Mouse (Mus musculus) midbrain, embryonic 10.5 days (tissue): ENCODE data around the gene Appbp2. TPM values are rescaled to one million over a fixed set of nuclear protein-coding genes. Genes with fewer than 3 reads are reported as not detected.
A peak's percentile ranks its signal among the peaks of the same experiment; 100 is the strongest.

Experiments
- DNase-seq: peaks from one replicate; pipeline ENCODE4 v3.0.0-alpha.2; 2017; ENCODE audit warnings: low spot score
- H3K27ac ChIP-seq: fragments of 300-500 bp; sonication (generic); replicated peaks from 2 replicates; pipeline ENCODE4 v1.5.1; 2016; ENCODE audit warnings: mild to moderate bottlenecking
- H3K27me3 ChIP-seq: fragments of 300-500 bp; sonication (generic); 2 replicates; pipeline ENCODE4 v1.6.1; 2016; ENCODE audit warnings: low read depth, mild to moderate bottlenecking; ENCODE audit not compliant: poor library complexity, severe bottlenecking
- H3K36me3 ChIP-seq: fragments of 300-500 bp; sonication (generic); 2 replicates; pipeline ENCODE4 v1.6.1; 2016; ENCODE audit warnings: mild to moderate bottlenecking, moderate library complexity
- H3K4me1 ChIP-seq: fragments of 300-500 bp; sonication (generic); 2 replicates; pipeline ENCODE4 v1.6.1; 2016
- H3K4me3 ChIP-seq: fragments of 300-500 bp; sonication (generic); 2 replicates; pipeline ENCODE4 v1.5.1; 2016; ENCODE audit warnings: mild to moderate bottlenecking, moderate library complexity
- H3K9me3 ChIP-seq: fragments of 300-500 bp; sonication (generic); replicated peaks from 2 replicates; pipeline ENCODE4 v1.6.1; 2016; ENCODE audit warnings: mild to moderate bottlenecking
- WGBS: fragments of 180-500 bp; shearing (Covaris S2); methylation state at CpG from one replicate; pipeline ENCODE4 v1.1.7; 2016; 5-methylcytosine and 5-hydroxymethylcytosine counted together
- polyA plus RNA-seq: library from polyadenylated mRNA; unstranded; fragments of >200 nt; fragmentation: Nextera tagmentation; extraction: Ambion mirVana; gene quantifications from 2 replicates; pipeline ENCODE4 v1.2.1, GENCODE M21; 2016

The Appbp2 gene
- 46.0 and 47.8 TPM in 2 replicates for polyA plus RNA-seq

GRCm38 (mm10) chr11:85234990-85235841 is at the start of gene Appbp2:
Gene Appbp2 (minus strand): TSS chr11:85235130.
- Histone ChIP-seq H3K27ac (peak within 1 kb of the TSS; percentile 99), H3K4me1 (peaks cover 16% of the 10 kb centered on the region), H3K36me3 (peaks cover 32% of the 10 kb centered on the region), H3K27me3 (no peaks in the 10 kb centered on the region), H3K4me3 (peak within 1 kb of the TSS; percentile 86), H3K9me3 (no peaks in the 10 kb centered on the region)
- DNase-seq = peak; percentile 97
- WGBS = 7% methylated on average over 48 of the region's 48 CpGs

DNA sequence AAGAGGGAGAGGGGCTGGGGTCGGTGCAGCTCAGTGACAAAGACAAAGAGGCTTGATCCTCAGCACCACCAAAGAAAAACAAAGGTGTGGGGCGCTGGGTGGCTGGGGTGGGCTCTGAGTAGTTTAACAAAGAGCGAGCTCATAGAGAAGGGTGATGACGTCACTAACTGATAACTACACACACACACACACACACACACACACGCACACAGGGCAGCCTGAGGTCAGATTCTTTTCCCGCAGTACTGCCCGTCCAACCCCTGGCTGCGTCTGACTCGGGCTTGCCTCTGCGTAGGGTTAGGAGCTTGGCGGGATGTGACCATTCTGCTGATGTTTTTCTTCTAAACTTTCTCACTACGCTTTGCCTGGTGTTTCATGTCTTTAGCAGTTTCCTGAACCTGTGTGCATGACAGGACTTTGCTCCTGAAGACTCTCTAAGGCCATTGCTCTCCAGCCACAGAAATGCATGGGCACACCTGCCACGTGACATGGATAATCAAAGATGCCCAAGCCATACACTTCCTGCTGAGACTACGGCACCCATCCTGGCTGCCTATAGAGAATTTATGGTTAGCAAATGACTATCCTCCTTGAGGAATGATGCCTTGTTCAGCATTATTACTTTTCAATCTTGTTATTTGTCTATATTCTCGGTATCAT is 46.4 kb upstream of the Appbp2 start:
- DNase-seq = no peak
- H3K27ac ChIP-seq = no peak overlapping the region
- H3K4me1 ChIP-seq = no peaks in the 10 kb centered on the region
- H3K4me3 ChIP-seq = no peak overlapping the region
- 85% methylated on average over 15 of the region's 15 CpGs for WGBS
- H3K36me3 ChIP-seq = no peaks in the 10 kb centered on the region
- no peaks in the 10 kb centered on the region for H3K9me3 ChIP-seq
- H3K27me3 ChIP-seq = no peaks in the 10 kb centered on the region

- Histone ChIP-seq H3K27ac (no peak overlapping the region), H3K4me1 (no peaks in the 10 kb centered on the region), H3K36me3 (no peaks in the 10 kb centered on the region), H3K27me3 (no peaks in the 10 kb centered on the region), H3K4me3 (no peak overlapping the region), H3K9me3 (no peaks in the 10 kb centered on the region)
- WGBS = 75% methylated on average over 1 of the region's 1 CpGs
- no peak for DNase-seq
Observed at GRCm38 (mm10) chr11:85278175-85278574, 43.2 kb upstream of the Appbp2 start.

DNA sequence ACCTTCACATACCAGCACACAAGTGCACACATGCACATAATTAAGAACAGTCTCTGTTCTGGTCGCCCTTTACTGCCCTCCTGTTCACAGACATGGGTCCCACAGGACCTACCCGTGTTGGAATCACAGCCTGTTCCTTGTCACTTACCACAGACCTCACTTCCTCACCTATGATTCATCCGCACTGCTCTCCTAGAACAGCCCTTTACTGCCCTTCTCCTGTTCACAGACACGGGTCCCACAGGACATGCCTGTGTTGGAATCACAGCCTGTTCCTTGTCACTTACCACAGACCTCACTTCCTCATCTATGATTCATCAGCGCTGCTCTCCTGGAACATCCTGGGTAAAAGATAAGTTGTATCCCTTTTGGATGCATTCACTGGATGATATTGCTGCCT is 42.7 kb upstream of the Appbp2 start:
- 75% methylated on average over 5 of the region's 5 CpGs for WGBS
- Histone ChIP-seq H3K27me3 (no peaks in the 10 kb centered on the region), H3K27ac (no peak overlapping the region)

DNA sequence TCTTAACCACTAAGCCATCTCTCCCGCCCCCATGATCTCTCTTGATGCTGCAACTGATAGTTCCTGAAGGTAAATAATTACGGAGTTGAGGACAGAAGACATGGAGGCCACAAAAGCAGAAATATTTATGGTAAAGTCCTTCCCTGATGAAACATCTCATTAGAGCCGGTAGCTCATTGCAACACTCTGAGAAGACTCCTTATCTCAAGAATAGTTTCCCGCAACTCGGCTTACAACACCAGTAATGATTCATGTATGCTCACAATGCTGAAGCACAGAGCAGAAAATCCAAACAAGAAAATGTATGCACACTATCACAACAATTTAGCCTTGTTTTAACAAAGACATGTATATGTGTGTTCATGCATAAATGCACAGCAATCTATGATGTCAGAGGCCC is 40.2 kb upstream of the Appbp2 start:
- WGBS = 91% methylated on average over 5 of the region's 5 CpGs
- DNase-seq = no peak

More for the DNA sequence above, 42.7 kb upstream of the Appbp2 start:
- H3K36me3 ChIP-seq = no peaks in the 10 kb centered on the region
- H3K4me3 ChIP-seq = no peak overlapping the region
- no peaks in the 10 kb centered on the region for H3K4me1 ChIP-seq
- H3K9me3 ChIP-seq = no peaks in the 10 kb centered on the region
- DNase-seq = no peak

DNA sequence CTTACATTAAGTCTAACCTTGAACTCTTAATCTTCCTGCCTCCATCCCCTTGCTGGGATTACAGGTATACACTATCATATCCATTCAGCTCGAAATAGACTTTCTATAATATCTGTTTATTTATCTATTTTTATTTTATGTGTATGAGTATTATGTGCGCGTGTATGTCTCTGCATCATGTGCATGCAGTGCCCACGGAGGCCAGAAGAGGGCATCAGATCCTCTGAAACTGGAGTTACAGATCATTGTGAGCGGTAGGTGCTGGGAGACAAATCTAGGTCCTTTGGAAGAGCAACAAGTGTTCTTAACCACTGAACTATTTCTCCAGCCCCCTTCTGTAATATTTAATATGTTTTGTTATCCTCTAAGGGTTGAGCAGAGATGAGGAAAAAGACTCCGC is 38.4 kb upstream of the Appbp2 start:
- no peak for DNase-seq
- 69% methylated on average over 6 of the region's 6 CpGs for WGBS
- H3K27me3 ChIP-seq = no peaks in the 10 kb centered on the region
- H3K36me3 ChIP-seq = no peaks in the 10 kb centered on the region
- H3K4me1 ChIP-seq = no peaks in the 10 kb centered on the region
- H3K27ac ChIP-seq = no peak overlapping the region
- no peaks in the 10 kb centered on the region for H3K9me3 ChIP-seq
- no peak overlapping the region for H3K4me3 ChIP-seq

More for the DNA sequence above, 40.2 kb upstream of the Appbp2 start:
- Histone ChIP-seq H3K4me3 (no peak overlapping the region), H3K9me3 (no peaks in the 10 kb centered on the region), H3K27me3 (no peaks in the 10 kb centered on the region), H3K4me1 (no peaks in the 10 kb centered on the region), H3K36me3 (no peaks in the 10 kb centered on the region), H3K27ac (no peak overlapping the region)

DNA sequence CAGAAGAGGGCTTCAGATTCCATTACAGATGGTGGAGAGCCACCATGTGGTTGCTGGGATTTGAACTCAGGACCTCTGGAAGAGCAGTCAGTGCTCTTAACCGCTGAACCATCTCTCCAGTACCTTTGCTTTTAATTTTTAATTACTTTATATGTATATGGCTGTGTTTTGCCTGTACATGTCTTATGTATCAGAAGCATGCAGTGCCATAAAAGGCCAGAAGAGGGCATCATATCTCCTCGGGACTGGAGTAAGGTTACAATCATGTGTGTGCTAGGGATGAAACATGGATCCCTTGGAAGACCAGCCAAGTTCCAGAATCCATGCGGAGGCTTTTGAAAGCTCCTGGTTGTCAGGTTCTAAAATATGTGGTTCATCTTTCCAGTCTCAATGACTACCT is 35.7 kb upstream of the Appbp2 start:
- Histone ChIP-seq H3K27ac (no peak overlapping the region), H3K9me3 (no peaks in the 10 kb centered on the region), H3K4me1 (no peaks in the 10 kb centered on the region), H3K36me3 (no peaks in the 10 kb centered on the region), H3K4me3 (no peak overlapping the region), H3K27me3 (no peaks in the 10 kb centered on the region)
- peak; percentile 38 for DNase-seq
- WGBS = 57% methylated on average over 3 of the region's 3 CpGs

GRCm38 (mm10) chr11:85267393-85267792 is 32.5 kb upstream of the Appbp2 start:
- WGBS = 74% methylated on average over 1 of the region's 1 CpGs
- no peak for DNase-seq
- H3K4me1 ChIP-seq = no peaks in the 10 kb centered on the region
- H3K36me3 ChIP-seq = no peaks in the 10 kb centered on the region
- H3K27ac ChIP-seq = no peak overlapping the region
- H3K27me3 ChIP-seq = no peaks in the 10 kb centered on the region
- no peaks in the 10 kb centered on the region for H3K9me3 ChIP-seq
- no peak overlapping the region for H3K4me3 ChIP-seq

DNA sequence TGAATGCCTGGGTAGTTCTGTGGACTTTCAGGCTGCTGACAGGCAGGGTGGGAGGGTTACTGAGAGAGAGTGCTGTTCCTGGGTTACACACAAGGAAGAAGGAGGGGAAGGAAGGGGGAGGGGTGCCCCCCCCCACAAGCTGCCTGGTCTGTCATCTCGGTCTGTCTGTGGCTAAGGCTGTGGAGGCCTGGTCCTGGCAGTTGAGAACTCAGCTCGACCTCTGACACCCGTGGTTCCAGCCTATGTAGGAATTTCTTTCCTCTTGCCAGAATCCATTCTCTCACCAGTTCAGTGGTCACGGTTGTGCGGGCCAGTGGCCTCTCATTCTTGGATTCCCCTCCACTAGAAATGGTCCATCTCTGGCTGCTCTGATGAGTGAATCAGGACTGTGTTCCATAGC is 29.7 kb upstream of the Appbp2 start:
- 54% methylated on average over 5 of the region's 5 CpGs for WGBS
- DNase-seq = no peak
- Histone ChIP-seq H3K36me3 (no peaks in the 10 kb centered on the region), H3K27me3 (no peaks in the 10 kb centered on the region), H3K4me3 (no peak overlapping the region), H3K9me3 (no peaks in the 10 kb centered on the region), H3K4me1 (no peaks in the 10 kb centered on the region), H3K27ac (no peak overlapping the region)

GRCm38 (mm10) chr11:85261192-85261591 is 26.3 kb upstream of the Appbp2 start:
- Histone ChIP-seq H3K27ac (no peak overlapping the region), H3K4me1 (no peaks in the 10 kb centered on the region), H3K9me3 (no peaks in the 10 kb centered on the region), H3K27me3 (no peaks in the 10 kb centered on the region), H3K4me3 (no peak overlapping the region), H3K36me3 (no peaks in the 10 kb centered on the region)
- DNase-seq = peak; percentile 70
- WGBS = 40% methylated on average over 7 of the region's 7 CpGs

DNA sequence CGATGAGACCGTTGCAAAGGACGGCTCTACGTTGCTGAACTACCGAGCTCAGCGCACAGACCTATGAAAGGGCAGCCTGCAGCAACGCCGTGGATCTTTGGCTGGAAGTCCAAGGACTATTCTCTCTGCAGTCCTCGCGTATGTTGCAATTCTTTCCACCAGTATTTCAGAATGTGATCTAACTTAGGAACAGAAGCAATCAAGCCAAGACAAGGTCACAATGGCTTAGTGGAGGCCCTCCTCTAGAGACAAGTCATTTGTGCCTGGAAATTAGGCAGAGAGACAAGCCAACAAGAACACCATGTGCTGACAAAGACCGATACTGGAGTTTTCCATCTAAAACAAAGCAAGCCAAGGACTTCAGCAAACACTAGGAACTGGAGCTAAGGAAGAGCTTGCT is 24.0 kb upstream of the Appbp2 start:
- WGBS = 93% methylated on average over 11 of the region's 11 CpGs
- Histone ChIP-seq H3K36me3 (no peaks in the 10 kb centered on the region), H3K27me3 (no peaks in the 10 kb centered on the region), H3K9me3 (no peaks in the 10 kb centered on the region), H3K4me3 (no peak overlapping the region), H3K27ac (no peak overlapping the region), H3K4me1 (no peaks in the 10 kb centered on the region)
- DNase-seq = no peak

DNA sequence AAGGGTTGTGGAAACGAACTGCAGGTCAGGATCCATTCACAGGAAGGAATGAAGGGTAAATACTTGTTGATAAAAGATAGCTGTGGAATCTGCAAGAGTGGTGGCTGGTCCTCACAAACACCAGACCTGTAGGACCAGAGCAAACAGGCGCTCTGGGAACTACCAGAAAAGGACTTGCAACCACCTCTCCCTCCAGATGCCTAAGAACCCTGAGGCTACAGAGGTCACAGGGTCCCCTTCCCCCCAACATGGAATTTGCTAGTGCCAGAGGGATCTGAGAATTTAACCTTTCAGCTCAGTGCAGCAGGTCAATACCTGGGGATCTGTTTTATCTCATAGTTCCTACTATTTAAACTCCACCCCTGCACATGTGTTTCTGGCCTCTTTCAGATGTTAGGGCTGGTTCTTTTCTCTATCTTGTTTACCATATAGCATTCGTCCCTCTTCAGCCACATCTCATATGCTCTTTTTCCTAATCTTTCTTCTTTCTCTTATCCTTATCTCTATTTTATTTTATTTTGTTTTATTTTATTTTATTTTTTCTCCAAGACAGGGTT is 20.6 kb upstream of the Appbp2 start:
- DNase-seq = no peak
- H3K4me3 ChIP-seq = no peak overlapping the region
- no peak overlapping the region for H3K27ac ChIP-seq
- WGBS = 69% methylated on average over 3 of the region's 3 CpGs
- H3K27me3 ChIP-seq = no peaks in the 10 kb centered on the region
- no peaks in the 10 kb centered on the region for H3K4me1 ChIP-seq
- no peaks in the 10 kb centered on the region for H3K9me3 ChIP-seq
- no peaks in the 10 kb centered on the region for H3K36me3 ChIP-seq

DNA sequence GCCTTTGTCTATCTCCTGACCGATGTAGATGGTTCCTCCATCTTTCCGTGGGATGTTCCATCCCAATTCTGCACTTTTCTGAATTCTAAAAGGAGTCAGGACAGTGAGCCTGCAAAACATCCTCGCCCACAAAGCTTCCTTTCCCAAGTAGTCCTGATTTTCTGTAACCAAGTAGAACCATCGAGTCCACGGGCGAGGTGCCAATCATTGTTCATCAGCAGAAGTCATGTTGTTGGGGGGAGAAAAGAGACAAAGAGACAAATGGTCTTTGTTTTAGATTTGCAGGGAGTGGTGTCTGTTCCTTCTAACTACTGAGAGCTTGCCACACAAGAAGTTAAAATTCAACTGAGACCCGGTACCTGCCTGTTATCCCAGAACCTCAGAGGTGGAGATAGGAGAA is 18.7 kb upstream of the Appbp2 start:
- no peak for DNase-seq
- Histone ChIP-seq H3K4me1 (no peaks in the 10 kb centered on the region), H3K36me3 (no peaks in the 10 kb centered on the region), H3K9me3 (no peaks in the 10 kb centered on the region), H3K27me3 (no peaks in the 10 kb centered on the region), H3K4me3 (no peak overlapping the region), H3K27ac (no peak overlapping the region)
- WGBS = 90% methylated on average over 7 of the region's 7 CpGs
